Mouse (Mus musculus): ENCODE measurements around the gene Pdia2. TPM values are rescaled to one million over a fixed set of nuclear protein-coding genes. Genes with fewer than 3 reads are reported as not detected.

Gene Pdia2
- polyA plus RNA-seq, 1 experiment from 2014 or later: 0.39 TPM

Other genes starting within 250 kb of the Pdia2 start
- 0.09 TPM in 1 of 2 replicates, not detected in the other for gene A930017K11Rik, start 246.5 kb downstream of the Pdia2 start, polyA plus RNA-seq (2015; fragmentation: Nextera tagmentation; extraction: Ambion mirVana)
- gene Capn15, start 213.3 kb downstream of the Pdia2 start, polyA plus RNA-seq (2015; fragmentation: Nextera tagmentation; extraction: Ambion mirVana): 20.8 and 21.9 TPM in 2 replicates
- gene Rab11fip3, start 129.5 kb downstream of the Pdia2 start, polyA plus RNA-seq (2015; fragmentation: Nextera tagmentation; extraction: Ambion mirVana): 12.3 and 13.5 TPM in 2 replicates
- gene Decr2, start 108.8 kb downstream of the Pdia2 start, polyA plus RNA-seq (2015; fragmentation: Nextera tagmentation; extraction: Ambion mirVana): 32.3 and 34.0 TPM in 2 replicates
- gene Nme4, start 103.5 kb downstream of the Pdia2 start, polyA plus RNA-seq (2015; fragmentation: Nextera tagmentation; extraction: Ambion mirVana): 85.0 and 92.3 TPM in 2 replicates
- gene Tmem8, start 85.8 kb downstream of the Pdia2 start, polyA plus RNA-seq (2015; fragmentation: Nextera tagmentation; extraction: Ambion mirVana): 1.9 and 2.7 TPM in 2 replicates
- 209 and 210 TPM in 2 replicates for gene Mrpl28, start 75.6 kb downstream of the Pdia2 start, polyA plus RNA-seq (2015; fragmentation: Nextera tagmentation; extraction: Ambion mirVana)
- 16.5 and 18.9 TPM in 2 replicates for gene Axin1, start 60.4 kb downstream of the Pdia2 start, polyA plus RNA-seq (2015; fragmentation: Nextera tagmentation; extraction: Ambion mirVana)
- gene Rgs11, start 3.9 kb upstream of the Pdia2 start, polyA plus RNA-seq (2015; fragmentation: Nextera tagmentation; extraction: Ambion mirVana): 11.7 and 12.8 TPM in 2 replicates
- 13.1 and 13.3 TPM in 2 replicates for gene Arhgdig, start 8.7 kb upstream of the Pdia2 start, polyA plus RNA-seq (2015; fragmentation: Nextera tagmentation; extraction: Ambion mirVana)
- 44.4 and 44.7 TPM in 2 replicates for gene Fam234a, start 45.2 kb upstream of the Pdia2 start, polyA plus RNA-seq (2015; fragmentation: Nextera tagmentation; extraction: Ambion mirVana)
- 88.3 and 90.1 TPM in 2 replicates for gene Luc7l, start 53.8 kb upstream of the Pdia2 start, polyA plus RNA-seq (2015; fragmentation: Nextera tagmentation; extraction: Ambion mirVana)
- 1.8 and 2.0 TPM in 2 replicates for gene Neurl1b, start 215.7 kb upstream of the Pdia2 start, polyA plus RNA-seq (2015; fragmentation: Nextera tagmentation; extraction: Ambion mirVana)